Mouse (Mus musculus): ENCODE measurements at regions not wholly inside any gene's neighbourhood (a gene's known extent, or its start where the extent isn't known, plus 50 kb on each side); places are given as distances from the start of the nearest gene placed in this dataset.

GRCm38 (mm10) chr11:110642485-110642884 lies 243.6 kb downstream of the Map2k6 start:
- no peaks in the 10 kb centered on the region for H3K9me3 ChIP-seq (ENCODE audit: low read length)
- H3K36me3 ChIP-seq (ENCODE audit: insufficient read depth, low read length), result no peaks in the 10 kb centered on the region
- H3K4me3 ChIP-seq (ENCODE audit: low read length), result no peak overlapping the region
- H3K9ac ChIP-seq (replicated peaks; ENCODE audit: low read length), result no peak overlapping the region
- H3K27me3 ChIP-seq (ENCODE audit: insufficient read depth, low read length), result no peaks in the 10 kb centered on the region
- TF ChIP-seq CTCF (IDR thresholded peaks at IDR 0.05; ENCODE audit: low read depth), result no peak
- WGBS, result 84% methylated on average over 13 of the region's 13 CpGs
- ATAC-seq, result no peak
- H3K4me1 ChIP-seq (ENCODE audit: insufficient read depth, low read length), result no peaks in the 10 kb centered on the region
- DNase-seq (ENCODE audit: low spot score), result no peak
- no peak overlapping the region for H3K4me2 ChIP-seq (ENCODE audit: low read depth, low read length)
- H3K27ac ChIP-seq, result no peak overlapping the region

- H3K9me3 ChIP-seq (ENCODE audit: low read length), result no peaks in the 10 kb centered on the region
- no peaks in the 10 kb centered on the region for H3K36me3 ChIP-seq (ENCODE audit: insufficient read depth, low read length)
- H3K27me3 ChIP-seq (ENCODE audit: insufficient read depth, low read length), result no peaks in the 10 kb centered on the region
- 50% methylated on average over 7 of the region's 7 CpGs for WGBS
- no peak overlapping the region for H3K27ac ChIP-seq
- no peak overlapping the region for H3K4me2 ChIP-seq (ENCODE audit: low read depth, low read length)
- TF ChIP-seq CTCF (IDR thresholded peaks at IDR 0.05; ENCODE audit: low read depth), result no peak
- ATAC-seq (no peak), DNase-seq (ENCODE audit: low spot score) (peak; percentile 52)
- H3K4me1 ChIP-seq (ENCODE audit: insufficient read depth, low read length), result no peaks in the 10 kb centered on the region
- no peak overlapping the region for H3K9ac ChIP-seq (replicated peaks; ENCODE audit: low read length)
- H3K4me3 ChIP-seq (ENCODE audit: low read length), result no peak overlapping the region
These were observed 250.8 kb downstream of the Map2k6 start for GRCm38 (mm10) chr11:110649575-110650210.

GRCm38 (mm10) chr11:110652068-110652467 lies 253.1 kb downstream of the Map2k6 start:
- Histone ChIP-seq H3K4me3 (ENCODE audit: low read length) (no peak overlapping the region), H3K9me3 (ENCODE audit: low read length) (no peaks in the 10 kb centered on the region), H3K27me3 (ENCODE audit: insufficient read depth, low read length) (no peaks in the 10 kb centered on the region), H3K27ac (no peak overlapping the region), H3K36me3 (ENCODE audit: insufficient read depth, low read length) (no peaks in the 10 kb centered on the region), H3K4me2 (ENCODE audit: low read depth, low read length) (no peak overlapping the region), H3K9ac (replicated peaks; ENCODE audit: low read length) (no peak overlapping the region), H3K4me1 (ENCODE audit: insufficient read depth, low read length) (no peaks in the 10 kb centered on the region)
- ATAC-seq (no peak), DNase-seq (ENCODE audit: low spot score) (no peak)
- no peak for TF ChIP-seq CTCF (IDR thresholded peaks at IDR 0.05; ENCODE audit: low read depth)
- WGBS, result 37% methylated on average over 3 of the region's 3 CpGs

- DNase-seq (ENCODE audit: low spot score), result no peak
- H3K9me3 ChIP-seq (ENCODE audit: low read length), result no peaks in the 10 kb centered on the region
- TF ChIP-seq CTCF (IDR thresholded peaks at IDR 0.05; ENCODE audit: low read depth), result no peak
- no peaks in the 10 kb centered on the region for H3K36me3 ChIP-seq (ENCODE audit: insufficient read depth, low read length)
- 66% methylated on average over 11 of the region's 11 CpGs for WGBS
- H3K27ac ChIP-seq, result no peak overlapping the region
- H3K27me3 ChIP-seq (ENCODE audit: insufficient read depth, low read length), result no peaks in the 10 kb centered on the region
- H3K4me3 ChIP-seq (ENCODE audit: low read length), result no peak overlapping the region
- H3K4me2 ChIP-seq (ENCODE audit: low read depth, low read length), result no peak overlapping the region
- no peak overlapping the region for H3K9ac ChIP-seq (replicated peaks; ENCODE audit: low read length)
- ATAC-seq, result no peak
- H3K4me1 ChIP-seq (ENCODE audit: insufficient read depth, low read length), result no peaks in the 10 kb centered on the region
These were observed 257.7 kb downstream of the Map2k6 start for GRCm38 (mm10) chr11:110656524-110657156.

- no peaks in the 10 kb centered on the region for H3K9me3 ChIP-seq (ENCODE audit: low read length)
- DNase-seq (ENCODE audit: low spot score), result no peak
- H3K4me3 ChIP-seq (ENCODE audit: low read length), result no peak overlapping the region
- TF ChIP-seq CTCF (IDR thresholded peaks at IDR 0.05; ENCODE audit: low read depth), result no peak
- 76% methylated on average over 8 of the region's 8 CpGs for WGBS
- no peak overlapping the region for H3K4me2 ChIP-seq (ENCODE audit: low read depth, low read length)
- H3K36me3 ChIP-seq (ENCODE audit: insufficient read depth, low read length), result no peaks in the 10 kb centered on the region
- no peak overlapping the region for H3K27ac ChIP-seq
- ATAC-seq, result no peak
- no peaks in the 10 kb centered on the region for H3K4me1 ChIP-seq (ENCODE audit: insufficient read depth, low read length)
- H3K9ac ChIP-seq (replicated peaks; ENCODE audit: low read length), result no peak overlapping the region
- no peaks in the 10 kb centered on the region for H3K27me3 ChIP-seq (ENCODE audit: insufficient read depth, low read length)
These were observed 258.9 kb downstream of the Map2k6 start for GRCm38 (mm10) chr11:110657854-110658253.

- TF ChIP-seq CTCF (IDR thresholded peaks at IDR 0.05; ENCODE audit: low read depth), result no peak
- H3K27me3 ChIP-seq (ENCODE audit: insufficient read depth, low read length), result no peaks in the 10 kb centered on the region
- no peak overlapping the region for H3K4me3 ChIP-seq (ENCODE audit: low read length)
- no peaks in the 10 kb centered on the region for H3K4me1 ChIP-seq (ENCODE audit: insufficient read depth, low read length)
- H3K9ac ChIP-seq (replicated peaks; ENCODE audit: low read length), result no peak overlapping the region
- no peaks in the 10 kb centered on the region for H3K36me3 ChIP-seq (ENCODE audit: insufficient read depth, low read length)
- no peak overlapping the region for H3K4me2 ChIP-seq (ENCODE audit: low read depth, low read length)
- ATAC-seq (no peak), DNase-seq (ENCODE audit: low spot score) (peak; percentile 7)
- H3K9me3 ChIP-seq (ENCODE audit: low read length), result no peaks in the 10 kb centered on the region
- no peak overlapping the region for H3K27ac ChIP-seq
- 83% methylated on average over 12 of the region's 12 CpGs for WGBS
These were observed 271.9 kb downstream of the Map2k6 start for GRCm38 (mm10) chr11:110670626-110671508.

All from hindbrain, postnatal 0 days (tissue).